Mouse (Mus musculus) intestine, postnatal 0 days (tissue): ENCODE results near the gene Cep70. TPM values are rescaled to one million over a fixed set of nuclear protein-coding genes. Genes with fewer than 3 reads are reported as not detected.

Source experiments
- ATAC-seq: fragments of 200-750 bp; cut with Nextera tagmentation; 2 replicates; pipeline ENCODE4 v1.8.0; 2017; ENCODE audit warnings: mild to moderate bottlenecking, moderate TSS enrichment, moderate library complexity
- H3K27ac ChIP-seq: fragments of 300-500 bp; sonication (generic); 2 replicates; pipeline ENCODE4 v1.5.1; 2014; ENCODE audit warnings: mild to moderate bottlenecking, low read depth, low read length, moderate library complexity
- H3K27me3 ChIP-seq: fragments of 300-500 bp; sonication (generic); replicated peaks from 2 replicates; pipeline ENCODE4 v1.6.1; 2014; ENCODE audit warnings: low read length, mixed read lengths; ENCODE audit not compliant: control insufficient read depth, insufficient read depth
- H3K36me3 ChIP-seq: fragments of 300-500 bp; sonication (generic); 2 replicates; pipeline ENCODE4 v1.6.1; 2014; ENCODE audit warnings: mild to moderate bottlenecking, moderate library complexity; ENCODE audit not compliant: control insufficient read depth, insufficient read depth
- H3K4me1 ChIP-seq: fragments of 300-500 bp; sonication (generic); replicated peaks from 2 replicates; pipeline ENCODE4 v1.6.1; 2014; ENCODE audit warnings: antibody characterized with exemption, low read length, mixed read lengths; ENCODE audit not compliant: control insufficient read depth, insufficient read depth
- H3K4me2 ChIP-seq: fragments of 300-500 bp; sonication (generic); replicated peaks from 2 replicates; pipeline ENCODE4 v1.6.1; 2014; ENCODE audit warnings: low read depth, mild to moderate bottlenecking, moderate library complexity
- H3K4me3 ChIP-seq: fragments of 300-500 bp; sonication (generic); 2 replicates; pipeline ENCODE4 v1.5.1; 2014; ENCODE audit warnings: low read depth, low read length
- H3K9ac ChIP-seq: fragments of 300-500 bp; sonication (generic); 2 replicates; pipeline ENCODE4 v1.6.1; 2014; ENCODE audit warnings: mild to moderate bottlenecking, low read depth, low read length
- H3K9me3 ChIP-seq: fragments of 300-500 bp; sonication (generic); 2 replicates; pipeline ENCODE4 v1.6.1; 2016; ENCODE audit warnings: mixed run types; ENCODE audit not compliant: control insufficient read depth
- CTCF ChIP-seq: sonication (generic); IDR thresholded peaks from 2 replicates; pipeline ENCODE4 v1.5.1; 2016; ENCODE audit warnings: low read depth, mild to moderate bottlenecking, control low read depth, antibody characterized with exemption, moderate library complexity
- WGBS: fragments of 180-500 bp; shearing (Covaris S2); extraction: QIAGEN DNeasy Blood & Tissue Kit; methylation state at CpG from one replicate; pipeline ENCODE4 v1.1.7; 2014; 5-methylcytosine and 5-hydroxymethylcytosine counted together
- polyA plus RNA-seq: library from polyadenylated mRNA; unstranded; fragments of >200 nt; fragmentation: Nextera tagmentation; extraction: Ambion mirVana; gene quantifications from 2 replicates; pipeline ENCODE4 v1.2.1, GENCODE M21; 2015

The Cep70 gene
- polyA plus RNA-seq, 1 experiment from 2014 or later: 9.3 TPM

GRCm38 (mm10) chr9:99229450-99229849 is 13.7 kb upstream of the Cep70 start:
- no peak for TF ChIP-seq CTCF
- H3K9ac ChIP-seq: no peak overlapping the region
- 82% methylated on average over 14 of the region's 14 CpGs for WGBS
- H3K4me1 ChIP-seq: no peaks in the 10 kb centered on the region
- ATAC-seq: no peak
- no peak overlapping the region for H3K4me3 ChIP-seq
- H3K27ac ChIP-seq: no peak overlapping the region
- no peaks in the 10 kb centered on the region for H3K36me3 ChIP-seq
- no peak overlapping the region for H3K4me2 ChIP-seq
- H3K27me3 ChIP-seq: no peaks in the 10 kb centered on the region
- no peaks in the 10 kb centered on the region for H3K9me3 ChIP-seq

DNA sequence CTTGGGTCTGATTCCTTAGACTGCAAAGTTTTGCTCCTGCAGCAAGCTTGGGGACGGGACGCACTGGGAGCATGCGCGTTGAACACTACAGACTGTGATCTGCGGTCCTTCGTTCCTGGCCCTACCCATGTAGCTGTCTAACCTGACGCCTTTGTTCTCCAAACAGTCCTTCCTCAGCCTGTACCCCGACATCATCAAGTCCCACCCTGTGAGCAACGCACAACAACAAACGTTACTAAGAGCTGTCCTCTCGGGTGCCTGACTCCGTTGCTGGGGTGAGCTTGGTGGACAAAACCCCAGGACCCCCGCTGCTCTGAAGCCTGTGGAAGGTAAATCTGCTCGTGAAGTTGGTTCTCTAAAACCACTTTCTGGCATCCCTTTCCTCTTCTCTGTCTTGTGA is 6.0 kb upstream of the Cep70 start, which contains the start of gene Faiml:
TSS of gene Faiml (minus strand) at position 101 of the 400 bp plus-strand sequence.
- WGBS: 87% methylated on average over 14 of the region's 14 CpGs
- Histone ChIP-seq H3K4me2 (no peak within 1 kb of the TSS), H3K4me1 (no peaks in the 10 kb centered on the region), H3K36me3 (no peaks in the 10 kb centered on the region), H3K27ac (no peak within 1 kb of the TSS), H3K9ac (no peak within 1 kb of the TSS), H3K4me3 (no peak within 1 kb of the TSS), H3K9me3 (no peaks in the 10 kb centered on the region), H3K27me3 (no peaks in the 10 kb centered on the region)
- ATAC-seq: no peak
- TF ChIP-seq CTCF: no peak

DNA sequence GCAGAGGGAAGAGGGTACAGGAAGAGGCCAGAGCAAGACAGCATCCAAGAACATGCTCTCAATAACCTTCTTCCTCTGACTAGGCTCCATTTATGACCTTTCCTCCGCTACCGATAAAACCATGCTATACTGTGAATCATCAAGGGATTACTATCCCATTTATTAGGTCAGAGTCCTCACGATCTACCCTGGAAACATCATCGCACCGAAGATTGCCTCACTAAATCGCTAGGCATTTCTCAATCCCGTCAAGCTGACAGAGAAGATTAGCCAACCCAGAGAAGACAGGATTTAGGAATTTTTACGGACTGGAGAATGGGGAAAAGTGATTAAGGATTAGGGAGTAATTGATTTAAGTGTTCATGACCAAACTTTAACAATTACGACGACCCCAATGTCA is 4.9 kb upstream of the Cep70 start:
- no peaks in the 10 kb centered on the region for H3K9me3 ChIP-seq
- no peaks in the 10 kb centered on the region for H3K27me3 ChIP-seq
- no peak overlapping the region for H3K4me2 ChIP-seq
- H3K4me1 ChIP-seq: no peaks in the 10 kb centered on the region
- 47% methylated on average over 10 of the region's 10 CpGs for WGBS
- no peak overlapping the region for H3K4me3 ChIP-seq
- H3K36me3 ChIP-seq: no peaks in the 10 kb centered on the region
- H3K27ac ChIP-seq: no peak overlapping the region
- ATAC-seq: peak; percentile 34; the same call in 1 of the 2 replicates
- no peak for TF ChIP-seq CTCF
- H3K9ac ChIP-seq: no peak overlapping the region

DNA sequence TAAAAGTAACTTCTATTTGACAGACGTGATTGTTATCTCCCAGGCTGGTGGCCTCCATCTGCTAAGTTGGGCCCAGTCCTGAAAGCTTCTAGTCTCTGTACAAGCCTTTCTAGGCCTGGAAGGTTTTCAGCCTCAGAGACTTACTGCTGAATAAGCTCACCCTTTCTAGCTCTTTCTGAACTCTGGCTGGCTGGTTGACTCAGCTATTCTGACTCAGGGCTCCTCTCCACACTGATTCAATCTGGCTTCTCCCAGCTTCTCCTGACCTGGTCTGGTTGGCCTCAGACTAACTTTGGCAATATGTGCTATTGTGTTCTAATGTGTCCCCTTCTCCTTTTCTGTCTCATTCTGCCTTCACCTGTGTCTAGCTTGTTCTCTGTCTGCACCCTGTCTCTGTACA is 3.9 kb upstream of the Cep70 start:
- Histone ChIP-seq H3K9ac (no peak overlapping the region), H3K4me3 (no peak overlapping the region), H3K36me3 (no peaks in the 10 kb centered on the region), H3K27me3 (no peaks in the 10 kb centered on the region), H3K9me3 (no peaks in the 10 kb centered on the region), H3K27ac (no peak overlapping the region), H3K4me1 (no peaks in the 10 kb centered on the region), H3K4me2 (no peak overlapping the region)
- TF ChIP-seq CTCF: no peak
- 33% methylated on average over 1 of the region's 1 CpGs for WGBS
- no peak for ATAC-seq

- H3K4me1 ChIP-seq: no peaks in the 10 kb centered on the region
- H3K27me3 ChIP-seq: no peaks in the 10 kb centered on the region
- no peak for ATAC-seq
- no peak overlapping the region for H3K27ac ChIP-seq
- no peak overlapping the region for H3K9ac ChIP-seq
- H3K9me3 ChIP-seq: no peaks in the 10 kb centered on the region
- no peaks in the 10 kb centered on the region for H3K36me3 ChIP-seq
- TF ChIP-seq CTCF: no peak
- no peak overlapping the region for H3K4me2 ChIP-seq
- H3K4me3 ChIP-seq: no peak overlapping the region
- 86% methylated on average over 5 of the region's 5 CpGs for WGBS
Measured at GRCm38 (mm10) chr9:99240571-99240970, 2.6 kb upstream of the Cep70 start.

GRCm38 (mm10) chr9:99242035-99242434 is 1.1 kb upstream of the Cep70 start:
- no peak overlapping the region for H3K9ac ChIP-seq
- no peak overlapping the region for H3K27ac ChIP-seq
- peak; percentile 96 for TF ChIP-seq CTCF
- H3K27me3 ChIP-seq: no peaks in the 10 kb centered on the region
- H3K4me2 ChIP-seq: peak overlapping the region; percentile 77
- H3K36me3 ChIP-seq: no peaks in the 10 kb centered on the region
- no peak for ATAC-seq
- peak overlapping the region; percentile 90; the same call in 1 of the 2 replicates for H3K4me3 ChIP-seq
- H3K9me3 ChIP-seq: no peaks in the 10 kb centered on the region
- 1% methylated on average over 7 of the region's 7 CpGs for WGBS
- no peaks in the 10 kb centered on the region for H3K4me1 ChIP-seq
